Mouse (Mus musculus): ENCODE data around the gene Otub1.

- no peak for TF ChIP-seq POLR2A (IDR thresholded peaks at IDR 0.05; ENCODE audit: low read depth, low read length)
- no peak for TF ChIP-seq CTCF (IDR thresholded peaks at IDR 0.05; ENCODE audit: extremely low read depth, insufficient read depth, insufficient read length, insufficient replicate concordance)
These were observed 45.1 kb downstream of the Otub1 start for GRCm38 (mm10) chr19:7161064-7161463.

Data from spleen, adult 2 months (tissue).